Mouse (Mus musculus): ENCODE results near the gene Gm19684. TPM values are rescaled to one million over a fixed set of nuclear protein-coding genes. Genes with fewer than 3 reads are reported as not detected.
"Not testable (repeated sequence)": the region's sequence is repeated elsewhere in the genome, so short reads cannot be mapped to it uniquely, and the experiment has no call there.

The Gm19684 gene
- polyA plus RNA-seq, 1 experiment from 2014 or later = not detected

DNA sequence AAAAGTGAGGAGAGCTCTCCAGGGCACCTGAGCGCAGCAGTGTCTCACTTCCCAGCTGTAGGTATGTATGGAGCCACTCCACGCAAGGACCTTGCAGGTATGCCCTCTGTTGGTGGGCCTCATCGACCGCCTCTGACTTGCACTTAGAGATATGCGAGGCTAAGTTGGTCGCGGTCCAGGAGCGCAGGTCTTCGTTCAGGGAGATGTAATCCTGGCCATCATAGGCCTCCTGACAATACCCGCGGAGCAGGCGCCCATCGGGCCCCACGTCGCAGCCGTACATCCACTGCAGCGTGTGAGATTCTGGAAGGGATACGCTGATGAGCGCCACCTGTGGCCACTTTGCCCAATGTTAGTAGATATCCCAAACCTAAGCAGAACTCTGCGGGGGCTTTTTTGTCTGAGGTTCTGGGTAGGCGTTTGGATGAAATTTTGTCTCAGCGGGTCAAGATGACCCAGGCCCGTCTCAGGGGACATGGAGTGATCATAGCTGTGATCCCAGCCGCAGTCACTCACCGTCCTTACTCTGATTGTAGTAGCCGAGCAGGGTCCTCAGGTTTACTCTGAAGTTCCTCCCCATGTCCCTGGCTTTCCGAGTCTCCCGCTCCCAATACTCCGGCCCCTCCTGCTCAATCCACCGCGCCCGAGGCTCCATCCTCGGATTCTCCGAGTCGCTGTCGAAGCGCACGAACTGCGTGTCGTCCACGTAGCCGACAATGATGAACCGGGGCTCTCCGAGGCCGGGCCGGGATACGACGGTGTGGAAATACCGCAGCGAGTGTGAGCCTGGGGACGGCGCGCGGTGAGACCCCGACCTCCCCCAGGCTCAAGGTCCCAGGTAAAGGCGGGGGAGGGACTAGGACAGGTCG lies 10.6 kb upstream of the Gm19684 start:
- 1% methylated on average over 57 of the region's 57 CpGs for WGBS
- H3K27ac ChIP-seq; H3K27me3 ChIP-seq (replicated peaks); H3K9ac ChIP-seq; H3K9me3 ChIP-seq; H3K36me3 ChIP-seq; H3K4me1 ChIP-seq: not testable (repeated sequence)
- peak overlapping the region; percentile 84 for H3K4me2 ChIP-seq
- ATAC-seq (ENCODE audit: insufficient read depth, low FRiP score, low read depth) = peak; percentile 72; the same call in 1 of the 2 replicates
- H3K4me3 ChIP-seq (replicated peaks) = peak overlapping the region; percentile 41

DNA sequence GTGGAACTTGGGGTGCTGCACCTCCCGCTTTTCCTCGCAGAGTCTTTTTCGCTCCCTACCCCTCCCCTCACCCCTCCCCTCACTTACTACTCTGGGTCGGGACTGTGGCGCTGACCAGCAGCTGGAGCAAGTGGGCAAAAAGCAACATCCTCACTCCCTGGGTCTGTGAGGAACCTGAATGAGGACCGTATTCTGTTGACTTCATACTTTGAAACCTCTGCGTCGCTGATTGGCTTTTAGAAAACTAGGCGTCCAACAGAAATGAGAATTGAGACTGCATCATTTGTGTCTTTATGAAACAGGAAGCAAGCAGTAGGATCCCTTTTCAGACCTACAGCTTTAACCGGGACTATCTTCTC lies 10.0 kb upstream of the Gm19684 start:
- not testable (repeated sequence) for H3K36me3 ChIP-seq; H3K9me3 ChIP-seq; H3K4me1 ChIP-seq; H3K27ac ChIP-seq; H3K27me3 ChIP-seq (replicated peaks); H3K9ac ChIP-seq
- WGBS = 2% methylated on average over 10 of the region's 10 CpGs
- peak; percentile 31; the same call in 1 of the 2 replicates for ATAC-seq (ENCODE audit: insufficient read depth, low FRiP score, low read depth)
- Histone ChIP-seq H3K4me2 (peak overlapping the region; percentile 84), H3K4me3 (replicated peaks) (peak overlapping the region; percentile 41)

DNA sequence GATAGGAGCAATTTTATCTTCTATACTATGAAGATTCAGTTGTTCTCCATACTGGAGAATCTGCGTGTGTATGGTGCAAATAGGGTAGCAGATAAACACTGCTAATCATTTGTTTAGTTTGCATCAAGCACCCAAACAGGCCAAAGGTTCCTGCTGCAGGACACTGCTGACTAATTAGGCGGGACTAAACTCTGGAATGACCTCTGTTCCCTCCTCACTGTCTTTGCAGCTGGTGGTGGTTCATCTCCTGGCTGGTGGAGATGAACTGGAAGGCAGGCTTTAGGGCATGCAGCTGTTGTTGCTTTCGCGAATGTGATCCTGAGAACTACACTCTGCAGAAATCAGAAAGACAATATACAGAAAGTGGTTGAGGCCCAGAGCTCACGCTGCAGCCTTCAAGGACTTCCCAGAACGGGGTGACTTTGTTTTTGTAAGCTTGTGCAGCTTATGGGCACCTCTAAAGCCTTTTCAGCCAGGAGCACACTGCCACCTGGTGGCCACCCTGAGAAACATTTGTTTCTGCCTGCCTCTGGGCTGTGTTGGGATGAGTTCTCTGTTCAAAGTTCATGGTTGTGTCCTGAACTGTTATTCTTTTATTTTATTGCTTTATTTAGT lies 7.4 kb upstream of the Gm19684 start:
- WGBS = 17% methylated on average over 6 of the region's 6 CpGs
- H3K9me3 ChIP-seq; H3K9ac ChIP-seq; H3K27ac ChIP-seq; H3K27me3 ChIP-seq (replicated peaks); H3K4me2 ChIP-seq; H3K4me1 ChIP-seq; H3K4me3 ChIP-seq (replicated peaks); ATAC-seq (ENCODE audit: insufficient read depth, low FRiP score, low read depth); H3K36me3 ChIP-seq: not testable (repeated sequence)

DNA sequence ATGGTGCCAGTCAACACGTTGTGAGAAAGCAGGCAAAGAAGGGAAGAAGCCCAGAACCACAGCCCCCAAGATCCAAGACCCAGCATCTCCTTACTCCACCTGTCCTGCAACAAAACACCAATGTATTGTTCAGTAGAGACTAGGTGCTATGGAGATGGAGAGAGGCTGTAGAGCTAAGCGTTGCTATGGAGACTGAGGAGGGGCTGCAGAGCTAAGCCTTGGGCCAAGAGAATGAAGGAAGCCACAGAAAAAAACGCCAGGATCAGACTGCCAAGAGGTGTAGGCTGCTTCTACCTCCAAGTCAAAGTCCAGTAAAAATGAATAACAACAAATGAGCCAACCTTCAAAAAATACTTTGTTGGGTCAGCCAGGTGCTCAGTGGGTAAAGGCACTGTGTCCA lies 4.9 kb upstream of the Gm19684 start:
- not testable (repeated sequence) for H3K4me1 ChIP-seq; H3K4me2 ChIP-seq; H3K36me3 ChIP-seq; H3K4me3 ChIP-seq (replicated peaks); H3K27me3 ChIP-seq (replicated peaks); H3K9ac ChIP-seq; ATAC-seq (ENCODE audit: insufficient read depth, low FRiP score, low read depth); H3K9me3 ChIP-seq; H3K27ac ChIP-seq
- 22% methylated on average over 3 of the region's 3 CpGs for WGBS

DNA sequence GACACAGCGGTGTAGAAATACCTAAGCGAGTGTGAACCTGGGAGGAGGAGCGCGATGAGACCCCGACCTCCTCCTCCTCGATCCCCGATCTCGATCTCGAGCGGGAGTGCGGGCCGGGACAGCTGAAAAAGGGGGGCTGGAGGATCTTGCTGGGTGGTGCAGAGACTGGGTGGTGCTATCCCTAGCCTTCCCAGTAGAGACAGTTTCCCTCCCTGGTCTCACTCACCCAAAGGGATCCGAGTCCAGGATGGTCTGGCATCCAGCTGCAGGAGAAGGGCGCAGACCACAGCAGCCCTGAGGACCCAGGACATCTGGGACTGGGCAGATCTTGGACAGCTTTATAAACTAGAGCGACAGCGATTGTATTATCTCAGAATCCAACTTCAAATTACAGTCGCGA lies 639 bp upstream of the Gm19684 start:
- peak overlapping the region; percentile 42 for H3K4me2 ChIP-seq
- not testable (repeated sequence) for H3K9me3 ChIP-seq; H3K36me3 ChIP-seq; H3K27me3 ChIP-seq (replicated peaks); ATAC-seq (ENCODE audit: insufficient read depth, low FRiP score, low read depth); H3K9ac ChIP-seq; H3K27ac ChIP-seq; H3K4me3 ChIP-seq (replicated peaks); H3K4me1 ChIP-seq
- WGBS = 24% methylated on average over 18 of the region's 18 CpGs

DNA sequence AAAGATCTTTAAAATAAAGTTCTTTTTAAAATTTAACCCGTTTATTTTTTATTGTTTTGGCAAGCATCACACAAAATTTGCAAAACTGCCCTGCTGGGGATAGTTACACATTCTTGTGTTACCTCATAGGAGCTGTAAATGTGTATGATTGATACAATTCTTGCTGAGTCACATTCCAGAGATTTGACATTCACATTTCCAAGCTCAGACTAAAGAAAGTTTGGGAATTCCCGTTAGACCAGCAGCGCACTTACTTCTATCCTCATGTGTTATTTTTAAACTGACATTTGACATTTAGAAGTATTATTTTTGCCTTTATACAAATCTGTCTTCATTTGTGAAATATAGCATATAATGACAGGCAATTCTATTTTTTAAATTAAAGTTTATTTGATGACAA lies 2.6 kb downstream of the Gm19684 start:
- 61% methylated on average over 3 of the region's 3 CpGs for WGBS
- not testable (repeated sequence) for H3K4me2 ChIP-seq; H3K27ac ChIP-seq; H3K9ac ChIP-seq; H3K9me3 ChIP-seq; H3K4me1 ChIP-seq; H3K4me3 ChIP-seq (replicated peaks); H3K36me3 ChIP-seq; H3K27me3 ChIP-seq (replicated peaks); ATAC-seq (ENCODE audit: insufficient read depth, low FRiP score, low read depth)

DNA sequence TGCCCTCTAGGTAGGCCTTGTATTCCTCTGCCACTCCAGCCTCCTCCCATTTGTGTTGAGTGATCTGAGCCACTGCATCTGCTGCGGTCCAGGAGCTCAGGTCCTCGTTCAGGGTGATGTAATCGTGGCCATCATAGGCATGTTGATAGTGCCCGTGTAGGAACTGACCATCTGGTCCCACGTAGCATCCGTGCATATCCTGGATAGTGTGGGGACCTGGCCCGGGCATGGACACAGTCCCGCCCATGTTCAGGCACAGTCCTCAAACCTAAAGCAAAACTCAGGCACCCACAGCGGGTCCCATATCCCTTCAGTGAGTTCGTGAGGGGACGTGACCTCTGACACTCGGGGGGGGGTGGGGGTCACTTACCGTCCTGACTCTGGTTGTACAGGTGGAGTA lies 7.0 kb downstream of the Gm19684 start:
- H3K4me3 ChIP-seq (replicated peaks); H3K4me2 ChIP-seq; H3K36me3 ChIP-seq; H3K27me3 ChIP-seq (replicated peaks); ATAC-seq (ENCODE audit: insufficient read depth, low FRiP score, low read depth); H3K4me1 ChIP-seq; H3K27ac ChIP-seq; H3K9me3 ChIP-seq; H3K9ac ChIP-seq: not testable (repeated sequence)
- WGBS = 64% methylated on average over 12 of the region's 13 CpGs

DNA sequence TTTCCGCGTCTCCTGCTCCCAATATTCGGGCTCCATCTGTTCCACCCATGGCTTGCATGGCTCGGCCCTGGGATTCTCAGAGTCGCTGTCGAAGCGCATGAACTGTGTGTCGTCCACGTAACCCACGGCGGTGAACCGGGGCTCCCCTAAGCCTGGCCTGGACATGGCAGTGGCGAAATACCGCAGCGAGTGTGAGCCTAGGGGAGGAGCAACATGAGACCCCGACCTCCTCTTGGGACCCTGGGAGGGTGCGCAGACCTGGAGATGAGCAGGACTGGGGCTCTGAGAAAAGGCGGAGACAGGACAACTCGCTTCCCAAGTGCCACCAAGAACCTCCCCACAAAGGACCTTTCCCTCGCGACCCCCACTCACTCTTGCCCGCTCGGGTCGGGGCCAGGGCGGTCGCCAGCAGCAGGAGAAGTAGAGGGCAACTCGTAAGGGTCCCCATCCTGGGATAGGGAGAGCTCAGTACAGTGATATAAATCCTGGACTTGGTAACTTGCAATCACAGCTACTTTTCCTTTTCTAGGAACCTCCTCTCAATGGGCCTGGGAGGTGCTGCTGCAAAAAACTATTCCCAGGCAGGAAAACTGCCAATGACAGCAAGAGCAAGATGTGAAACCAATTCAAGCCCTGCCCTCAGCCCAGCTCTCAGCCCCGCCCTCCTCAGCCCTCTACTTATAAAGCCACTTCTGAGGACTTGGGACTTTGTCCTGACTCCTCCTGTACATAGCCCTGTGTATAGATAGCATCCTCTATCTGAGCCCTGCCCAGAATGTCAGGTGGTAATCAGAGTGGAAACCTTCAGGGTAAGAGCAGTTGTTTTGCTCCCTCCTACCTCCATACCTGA lies 7.7 kb downstream of the Gm19684 start, which contains the start of gene Gm7030:
Gm7030 (minus strand) TSS at position 458 of the 850 bp plus-strand sequence.
- peak; percentile 81 for ATAC-seq (ENCODE audit: insufficient read depth, low FRiP score, low read depth)

DNA sequence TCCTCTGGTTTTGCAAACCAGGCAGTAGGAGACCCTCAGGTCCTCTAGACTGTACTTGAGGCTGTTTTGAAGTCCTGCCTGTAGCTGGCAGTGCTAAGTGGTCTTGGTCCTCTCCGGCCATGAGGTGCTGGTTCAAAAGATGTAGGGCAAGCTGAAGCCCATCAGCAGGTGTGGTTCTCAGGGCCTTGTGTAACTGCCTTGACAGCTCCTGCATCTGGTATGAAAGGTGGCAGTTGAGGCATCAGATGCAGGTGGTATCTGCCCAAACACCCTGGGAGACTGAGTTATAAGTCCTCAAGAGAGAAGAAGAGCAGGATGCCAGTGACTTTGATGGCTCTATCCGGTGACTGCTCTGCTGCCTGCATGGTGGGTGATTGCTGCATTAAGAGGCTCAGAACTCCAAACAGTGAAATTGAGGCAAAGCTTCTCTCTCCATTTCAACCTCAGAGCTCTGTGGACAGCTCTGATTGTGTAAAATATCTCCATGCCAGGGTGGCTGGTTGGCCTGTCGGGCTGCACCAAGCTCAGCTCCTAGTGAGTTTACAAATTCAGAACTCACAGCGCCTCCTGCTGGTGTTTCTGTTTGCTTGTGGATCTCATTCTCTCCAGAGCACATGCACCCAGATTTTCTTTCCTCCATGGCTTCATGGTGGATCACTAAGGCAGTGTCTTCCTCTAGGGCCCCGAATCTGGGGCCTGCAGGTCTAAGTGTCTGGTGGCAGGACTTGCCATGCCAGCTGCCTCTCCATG lies 10.2 kb downstream of the Gm19684 start:
- H3K27me3 ChIP-seq (replicated peaks) = no peaks in the 10 kb centered on the region
- no peak overlapping the region for H3K27ac ChIP-seq
- H3K4me3 ChIP-seq (replicated peaks) = no peak overlapping the region
- no peak overlapping the region for H3K4me2 ChIP-seq
- no peaks in the 10 kb centered on the region for H3K4me1 ChIP-seq
- 64% methylated on average over 5 of the region's 5 CpGs for WGBS
- ATAC-seq (ENCODE audit: insufficient read depth, low FRiP score, low read depth) = no peak
- no peaks in the 10 kb centered on the region for H3K36me3 ChIP-seq
- H3K9me3 ChIP-seq = no peaks in the 10 kb centered on the region
- no peak overlapping the region for H3K9ac ChIP-seq

More for the DNA sequence above, 7.7 kb downstream of the Gm19684 start, which contains the start of gene Gm7030:
- H3K27ac ChIP-seq; H3K4me1 ChIP-seq; H3K27me3 ChIP-seq (replicated peaks); H3K36me3 ChIP-seq; H3K4me3 ChIP-seq (replicated peaks); H3K9me3 ChIP-seq; H3K9ac ChIP-seq: not testable (repeated sequence)
- peak within 1 kb of the TSS; percentile 19; the same call in 1 of the 2 replicates for H3K4me2 ChIP-seq
- 19% methylated on average over 25 of the region's 28 CpGs for WGBS

DNA sequence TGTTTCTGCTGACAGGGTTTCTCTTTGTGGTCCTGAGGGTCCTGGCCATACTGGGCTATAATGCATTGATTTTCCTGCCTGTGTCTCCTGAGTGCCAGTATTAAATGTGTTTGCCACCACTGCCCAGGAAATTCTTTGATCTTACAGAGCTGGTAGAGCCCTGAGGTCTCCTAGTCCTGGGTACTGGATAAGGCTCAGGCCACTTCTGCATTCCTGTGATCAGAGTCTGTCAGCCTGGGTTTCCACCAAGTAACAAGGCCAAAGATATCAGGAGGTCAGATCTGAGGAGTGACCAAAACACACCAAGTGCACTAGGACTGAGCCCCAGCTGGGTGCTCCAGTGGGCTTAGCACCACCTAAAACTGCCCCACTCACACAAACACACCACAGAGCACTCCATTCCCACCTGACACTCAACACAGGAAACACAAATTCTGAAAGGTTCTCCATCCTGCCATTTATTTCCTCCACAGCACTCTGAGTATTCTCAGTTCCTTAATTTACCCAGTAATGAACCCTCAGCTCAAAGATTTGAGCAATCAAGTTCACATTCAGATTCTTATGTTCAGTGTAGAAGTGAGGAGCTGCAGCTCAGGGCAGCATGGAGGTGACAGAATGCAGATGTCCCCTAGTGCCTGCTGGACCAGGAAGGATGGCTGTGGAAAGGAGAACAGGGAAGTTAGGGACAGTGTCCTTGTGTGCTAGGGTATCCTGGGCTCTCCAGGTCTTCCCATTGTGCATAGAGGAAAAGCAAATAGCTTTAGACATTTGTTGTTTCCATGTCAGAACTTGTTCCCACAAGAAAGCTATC lies 14.1 kb downstream of the Gm19684 start:
- H3K27ac ChIP-seq; H3K4me1 ChIP-seq; H3K9ac ChIP-seq; ATAC-seq (ENCODE audit: insufficient read depth, low FRiP score, low read depth); H3K4me3 ChIP-seq (replicated peaks); H3K27me3 ChIP-seq (replicated peaks); H3K9me3 ChIP-seq; H3K36me3 ChIP-seq; H3K4me2 ChIP-seq: not testable (repeated sequence)

DNA sequence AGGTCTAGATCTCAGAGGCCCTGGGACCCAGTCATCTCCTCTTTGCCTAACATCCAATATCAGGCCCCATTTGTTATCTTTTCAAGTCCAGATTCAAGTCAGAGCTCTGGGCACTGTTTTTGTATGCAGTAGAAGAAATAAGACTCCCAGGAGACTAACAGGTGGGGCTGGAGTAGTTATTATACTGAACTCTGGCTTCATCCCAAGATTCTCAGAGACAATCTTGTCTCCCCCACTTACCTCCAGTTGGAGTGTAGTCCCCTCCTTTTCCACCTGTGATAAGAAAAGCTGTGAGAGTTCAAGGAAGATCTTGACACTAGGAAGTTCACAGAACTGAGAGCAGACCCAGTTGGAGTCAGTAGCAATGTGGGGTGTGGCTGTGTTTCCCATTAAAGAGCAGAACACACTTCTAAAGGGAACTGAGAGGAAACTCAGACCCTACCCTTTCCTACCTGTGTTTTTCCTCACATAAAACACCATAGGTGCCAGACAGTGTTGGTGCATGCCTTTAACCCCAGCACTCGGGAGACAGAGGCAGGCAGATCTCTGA lies 14.9 kb downstream of the Gm19684 start:
- ATAC-seq (ENCODE audit: insufficient read depth, low FRiP score, low read depth); H3K36me3 ChIP-seq: not testable (repeated sequence)
- 65% methylated on average over 1 of the region's 1 CpGs for WGBS

More for the DNA sequence above, 14.9 kb downstream of the Gm19684 start:
- H3K9ac ChIP-seq; H3K4me3 ChIP-seq (replicated peaks); H3K4me1 ChIP-seq; H3K27me3 ChIP-seq (replicated peaks); H3K4me2 ChIP-seq; H3K9me3 ChIP-seq; H3K27ac ChIP-seq: not testable (repeated sequence)
